Mouse (Mus musculus): ENCODE measurements at regions not wholly inside any gene's neighbourhood (a gene's known extent, or its start where the extent isn't known, plus 50 kb on each side); places are given as distances from the start of the nearest gene placed in this dataset.

DNA sequence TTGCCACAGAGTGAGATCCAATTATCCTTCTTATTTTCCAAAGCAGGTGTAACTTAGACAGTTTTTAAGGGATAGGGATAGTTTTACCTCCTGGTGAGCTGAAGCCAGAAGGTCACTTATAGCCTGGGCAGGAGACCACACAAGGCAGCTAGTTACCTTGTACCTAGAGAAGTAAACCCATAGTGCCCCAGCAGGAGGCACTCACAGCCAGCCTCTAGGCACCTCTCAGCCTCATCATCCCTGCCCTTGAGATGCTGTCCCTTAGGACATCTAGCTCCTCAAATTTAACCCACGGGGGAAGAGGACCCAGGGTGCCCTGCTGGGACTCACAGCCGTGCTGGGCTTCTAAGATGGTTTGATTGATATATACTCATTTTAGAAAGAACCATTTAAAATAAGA is 163.7 kb downstream of the Kcna5 start:
- TF ChIP-seq CTCF (IDR thresholded peaks at IDR 0.05; ENCODE audit: low read depth) (no peak), EP300 (optimal IDR thresholded peaks at IDR 0.05) (no peak)
